In the genomic region with DNA sequence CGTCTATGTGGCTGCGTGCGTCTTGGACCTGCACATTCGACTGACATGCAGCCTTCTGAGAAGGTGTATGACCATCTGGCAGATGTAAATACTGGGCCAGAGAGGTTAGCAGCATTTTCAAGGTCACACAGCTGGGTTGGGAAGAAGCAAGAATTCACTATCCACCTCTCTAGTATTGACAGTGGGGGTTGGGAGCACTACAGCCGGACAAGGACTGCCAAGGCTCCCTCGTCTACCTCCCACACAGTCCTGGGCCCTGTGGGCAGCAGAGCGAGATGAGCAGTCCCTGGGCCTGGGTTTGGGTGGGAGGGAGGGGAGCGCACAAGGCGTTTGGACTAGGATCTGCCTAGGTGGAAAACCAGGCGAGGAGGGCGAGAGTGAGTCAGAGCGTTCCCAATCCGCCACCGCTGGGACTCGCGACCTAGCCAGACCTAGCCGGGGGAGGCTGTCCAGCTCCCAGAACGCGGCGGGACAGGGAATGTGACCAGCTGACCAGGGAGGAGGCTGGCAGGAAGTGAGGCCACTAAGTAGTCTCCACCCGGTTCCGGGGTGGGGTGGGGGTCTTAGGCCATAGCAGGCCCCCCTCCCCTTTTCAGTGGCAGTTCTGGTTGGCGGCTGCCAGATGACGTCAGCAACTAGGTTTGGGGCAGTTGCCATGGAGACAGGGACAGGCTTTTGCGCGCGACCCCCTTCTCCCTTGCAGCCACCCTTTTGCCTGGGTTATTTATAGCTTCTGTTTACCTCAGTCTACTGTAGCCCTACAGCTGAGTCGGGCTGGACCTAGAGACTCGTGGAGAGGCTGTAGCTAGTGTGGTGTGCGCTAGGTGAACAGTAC, we compare ENCODE assay signal across 8 mouse cellular contexts. TPM values are rescaled to one million over a fixed set of nuclear protein-coding genes. Genes with fewer than 3 reads are reported as not detected.
A peak's percentile ranks its signal among the peaks of the same experiment; 100 is the strongest.
DNase-seq lines count a peak whose midpoint lies in the region; ATAC-seq and TF ChIP-seq lines count a peak whose summit lies in the region.

No protein-coding gene starts in this region.

- TF ChIP-seq RAD21 in CH12.LX (IDR thresholded peaks at IDR 0.05; ENCODE audit: low read depth, low read length), result no peak

- no peak for TF ChIP-seq CTCF in CH12.LX (conservative IDR thresholded peaks at IDR 0.05 in 1 of 2, IDR thresholded peaks at IDR 0.05 in 1 of 2; ENCODE audit: low read depth in 2 of 2, low read length in 2 of 2)
- TF ChIP-seq CTCF in liver, postnatal 0 days (IDR thresholded peaks at IDR 0.05; ENCODE audit: low read depth), result no peak

- no peak overlapping the region for H3K27ac ChIP-seq in CH12.LX (ENCODE audit: insufficient read depth, low read depth)
- peak overlapping the region; percentile 86 for H3K27ac ChIP-seq in forebrain, embryonic 13.5 days
- H3K27ac ChIP-seq in liver, postnatal 0 days (ENCODE audit: low read depth), result peak overlapping the region; percentile 75
- H3K27ac ChIP-seq in neural tube, embryonic 13.5 days (replicated peaks), result peak overlapping the region; percentile 93

- peaks cover 5% of the 10 kb centered on the region for H3K27me3 ChIP-seq in CH12.LX (replicated peaks)
- peaks cover 7% of the 10 kb centered on the region; the same call in 1 of the 2 replicates for H3K27me3 ChIP-seq in forebrain, embryonic 13.5 days
- no peaks in the 10 kb centered on the region for H3K27me3 ChIP-seq in liver, postnatal 0 days (ENCODE audit: insufficient read depth, low read length)
- peaks cover 10% of the 10 kb centered on the region for H3K27me3 ChIP-seq in neural tube, embryonic 13.5 days

- 1% methylated on average over 30 of the region's 30 CpGs for WGBS in forebrain, embryonic 13.5 days
- under 1% methylated on average over 30 of the region's 30 CpGs for WGBS in liver, postnatal 0 days (ENCODE audit: insufficient replicate concordance)
- WGBS in neural tube, embryonic 13.5 days, result 1% methylated on average over 30 of the region's 30 CpGs

- no peak for DNase-seq in CH12.LX (ENCODE audit: extremely low read depth)
- DNase-seq in heart, postnatal 10 days, result peak; percentile 91 to 93
- peak; percentile 87 to 93 for DNase-seq in kidney, postnatal 4 days
- peak; percentile 78 for DNase-seq in liver, postnatal 0 days
- peak; percentile 82 for DNase-seq in testis, postnatal 10 days (ENCODE audit: low spot score)

- H3K4me2 ChIP-seq in CH12.LX (ENCODE audit: insufficient read depth, low read depth, poor library complexity, severe bottlenecking), result peak overlapping the region; percentile 93
- H3K4me2 ChIP-seq in forebrain, embryonic 13.5 days, result peak overlapping the region; percentile 92
- H3K4me2 ChIP-seq in liver, postnatal 0 days (ENCODE audit: low read depth, low read length), result peak overlapping the region; percentile 97
- H3K4me2 ChIP-seq in neural tube, embryonic 13.5 days, result peak overlapping the region; percentile 92

- TF ChIP-seq POLR2A in CH12.LX (IDR thresholded peaks at IDR 0.05; ENCODE audit: low read depth, low read length), result no peak

- peak overlapping the region; percentile 73; the same call in 1 of the 2 replicates for H3K9ac ChIP-seq in CH12.LX (ENCODE audit: insufficient read depth, low read depth)
- peak overlapping the region; percentile 91 for H3K9ac ChIP-seq in forebrain, embryonic 13.5 days
- peak overlapping the region; percentile 88 for H3K9ac ChIP-seq in liver, postnatal 0 days (replicated peaks)
- H3K9ac ChIP-seq in neural tube, embryonic 13.5 days, result peak overlapping the region; percentile 97

- intact Hi-C loops in heart, postnatal 10 days (cut with DNase I), result no loop called here

- H3K36me3 ChIP-seq in CH12.LX (replicated peaks in 1 of 2; ENCODE audit: control insufficient read depth in 1 of 2, insufficient read depth in 1 of 2, low read length in 1 of 2), result peaks cover 0 to 4% of the 10 kb centered on the region in 2 experiments
- no peaks in the 10 kb centered on the region for H3K36me3 ChIP-seq in forebrain, embryonic 13.5 days (ENCODE audit: poor library complexity, severe bottlenecking)
- H3K36me3 ChIP-seq in liver, postnatal 0 days (replicated peaks; ENCODE audit: insufficient read depth, low read length), result no peaks in the 10 kb centered on the region; the same call in 1 of the 2 replicates
- no peaks in the 10 kb centered on the region for H3K36me3 ChIP-seq in neural tube, embryonic 13.5 days

- TF ChIP-seq EP300 in CH12.LX (IDR thresholded peaks at IDR 0.05; ENCODE audit: low read length), result no peak
- TF ChIP-seq EP300 in liver, postnatal 0 days (IDR thresholded peaks at IDR 0.05; ENCODE audit: low read depth), result no peak

- H3K79me2 ChIP-seq in CH12.LX (replicated peaks; ENCODE audit: control insufficient read depth, extremely low read depth, insufficient read depth, poor library complexity, severe bottlenecking), result no peaks in the 10 kb centered on the region

- peaks cover 7 to 36% of the 10 kb centered on the region in 2 experiments for H3K4me1 ChIP-seq in CH12.LX (ENCODE audit: control insufficient read depth in 1 of 2, insufficient read depth in 2 of 2)
- H3K4me1 ChIP-seq in forebrain, embryonic 13.5 days, result peaks cover 20% of the 10 kb centered on the region
- peaks cover 41% of the 10 kb centered on the region for H3K4me1 ChIP-seq in liver, postnatal 0 days (ENCODE audit: insufficient read depth)
- H3K4me1 ChIP-seq in neural tube, embryonic 13.5 days (replicated peaks), result peaks cover 28% of the 10 kb centered on the region

- peak overlapping the region; percentile 70 to 79 (median 71) for H3K4me3 ChIP-seq in CH12.LX (replicated peaks in 1 of 3; ENCODE audit: low read depth in 2 of 3, low read length in 2 of 3, poor library complexity in 1 of 3)
- H3K4me3 ChIP-seq in forebrain, embryonic 13.5 days, result peak overlapping the region; percentile 77
- H3K4me3 ChIP-seq in liver, postnatal 0 days (ENCODE audit: low read depth, low read length), result peak overlapping the region; percentile 88
- H3K4me3 ChIP-seq in neural tube, embryonic 13.5 days, result peak overlapping the region; percentile 89

- ATAC-seq in cerebellum, adult (ENCODE audit: insufficient number of reproducible peaks, low FRiP score, low TSS enrichment), result peak; percentile 36
- ATAC-seq in forebrain, embryonic 13.5 days, result peak; percentile 64
- peak; percentile 61 for ATAC-seq in liver, postnatal 0 days
- peak; percentile 71 for ATAC-seq in neural tube, embryonic 13.5 days (ENCODE audit: low read depth)

- no peaks in the 10 kb centered on the region for H3K9me3 ChIP-seq in CH12.LX (replicated peaks; ENCODE audit: low read length)
- no peaks in the 10 kb centered on the region for H3K9me3 ChIP-seq in forebrain, embryonic 13.5 days (replicated peaks)
- H3K9me3 ChIP-seq in liver, postnatal 0 days (ENCODE audit: low read length), result no peaks in the 10 kb centered on the region
- no peaks in the 10 kb centered on the region for H3K9me3 ChIP-seq in neural tube, embryonic 13.5 days

- dilution Hi-C loops in CH12.LX (cut with MboI; ENCODE audit: extremely low pct_ligation_motif_present, extremely low pct_unique_long_range_greater_than_20kb, low sequenced_read_pairs), result no loop called here

- in situ Hi-C loops in CH12.LX (cut with MboI; ENCODE audit: low pct_ligation_motif_present, low pct_unique_long_range_greater_than_20kb, low sequenced_read_pairs), result no loop called here

TF ChIP-seq in CH12.LX, 34 proteins besides CTCF, POLR2A, EP300 and RAD21 (continues in another document):
- TF ChIP-seq ZKSCAN1 (IDR thresholded peaks at IDR 0.05; ENCODE audit: borderline replicate concordance, low read depth, low read length) (no peak), ELF1 (IDR thresholded peaks at IDR 0.05; ENCODE audit: low read depth, low read length) (peak; percentile 48; the same call in 1 of the 2 replicates), SIN3A (IDR thresholded peaks at IDR 0.05; ENCODE audit: low read length) (peak; percentile 56), TCF12 (IDR thresholded peaks at IDR 0.05; ENCODE audit: low read depth, low read length) (no peak), MYC (IDR thresholded peaks at IDR 0.05; ENCODE audit: low read depth, low read length) (no peak), TBP (conservative IDR thresholded peaks at IDR 0.05; ENCODE audit: low read depth, low read length) (no peak), PAX5 (IDR thresholded peaks at IDR 0.05; ENCODE audit: low read length) (no peak)

RNA-seq across cellular contexts. Expression of gene Ripor1, which starts 1.4 kb away (rescaled TPM):
- 1.5 and 1.7 TPM in 2 replicates for total RNA-seq in CH12.LX (2012; rRNA removed)
- total RNA-seq in CH12.LX (2014; rRNA removed), result 0.24 and 0.28 TPM in 2 replicates
- polyA plus RNA-seq in CH12.LX (2012; ENCODE audit: insufficient read length, low read depth), result 5.8 and 7.2 TPM in 2 replicates
- 17.6 and 20.6 TPM in 2 replicates for polyA plus RNA-seq in forebrain, embryonic 13.5 days (2015; fragmentation: Nextera tagmentation; extraction: Ambion mirVana)
- 10 to 100 TPM; 53.1 to 55.8 TPM for total RNA-seq in heart, postnatal 10 days (2021)
- polyA plus RNA-seq in liver, postnatal 0 days (2015; fragmentation: Nextera tagmentation; extraction: Ambion mirVana), result 6.2 and 6.8 TPM in 2 replicates
- 30.5 and 35.9 TPM in 2 replicates for polyA plus RNA-seq in neural tube, embryonic 13.5 days (2015; fragmentation: Nextera tagmentation; extraction: Ambion mirVana)

RNA-seq across cellular contexts. Expression of gene Ctcf, which starts 30.0 kb away (rescaled TPM):
- total RNA-seq in CH12.LX (2012; rRNA removed) (42.3 and 47.2 TPM in 2 replicates), CH12.LX (2014; rRNA removed) (48.3 and 52.4 TPM in 2 replicates)
- polyA plus RNA-seq in CH12.LX (2012; ENCODE audit: insufficient read length, low read depth), result 97.9 and 107 TPM in 2 replicates
- polyA plus RNA-seq in forebrain, embryonic 13.5 days (2015; fragmentation: Nextera tagmentation; extraction: Ambion mirVana), result 165 and 173 TPM in 2 replicates
- total RNA-seq in heart, postnatal 10 days (2021), result 10 to 100 TPM; 46.6 to 56.6 TPM
- 41.1 and 42.2 TPM in 2 replicates for polyA plus RNA-seq in liver, postnatal 0 days (2015; fragmentation: Nextera tagmentation; extraction: Ambion mirVana)
- 105 and 118 TPM in 2 replicates for polyA plus RNA-seq in neural tube, embryonic 13.5 days (2015; fragmentation: Nextera tagmentation; extraction: Ambion mirVana)

RNA-seq across cellular contexts. Expression of gene Agrp, which starts 30.8 kb away (rescaled TPM):
- total RNA-seq in CH12.LX (2012; rRNA removed) (0.21 and 0.30 TPM in 2 replicates), CH12.LX (2014; rRNA removed) (not detected in 2 replicates)
- polyA plus RNA-seq in CH12.LX (2012; ENCODE audit: insufficient read length, low read depth), result not detected in 2 replicates
- 0.62 and 0.88 TPM in 2 replicates for polyA plus RNA-seq in forebrain, embryonic 13.5 days (2015; fragmentation: Nextera tagmentation; extraction: Ambion mirVana)
- total RNA-seq in heart, postnatal 10 days (2021), result not detected
- 0.17 TPM in 1 of 2 replicates, not detected in the other for polyA plus RNA-seq in liver, postnatal 0 days (2015; fragmentation: Nextera tagmentation; extraction: Ambion mirVana)
- polyA plus RNA-seq in neural tube, embryonic 13.5 days (2015; fragmentation: Nextera tagmentation; extraction: Ambion mirVana), result 2.0 TPM in 2 replicates

RNA-seq across cellular contexts. Expression of gene Atp6v0d1, which starts 40.6 kb away (rescaled TPM):
- total RNA-seq in CH12.LX (2012; rRNA removed) (38.0 and 48.8 TPM in 2 replicates), CH12.LX (2014; rRNA removed) (51.0 and 55.3 TPM in 2 replicates)
- polyA plus RNA-seq in CH12.LX (2012; ENCODE audit: insufficient read length, low read depth), result 48.8 and 53.6 TPM in 2 replicates
- 136 and 152 TPM in 2 replicates for polyA plus RNA-seq in forebrain, embryonic 13.5 days (2015; fragmentation: Nextera tagmentation; extraction: Ambion mirVana)
- total RNA-seq in heart, postnatal 10 days (2021), result 10 to 100 TPM; 60.1 to 64.0 TPM
- 48.0 and 50.2 TPM in 2 replicates for polyA plus RNA-seq in liver, postnatal 0 days (2015; fragmentation: Nextera tagmentation; extraction: Ambion mirVana)
- 195 and 211 TPM in 2 replicates for polyA plus RNA-seq in neural tube, embryonic 13.5 days (2015; fragmentation: Nextera tagmentation; extraction: Ambion mirVana)
